Mouse (Mus musculus) liver, embryonic 14.5 days (tissue): Measurements from ENCODE around the gene Ppfibp2. TPM values are rescaled to one million over a fixed set of nuclear protein-coding genes. Genes with fewer than 3 reads are reported as not detected.

Source experiments
- ATAC-seq: fragments of 200-750 bp; cut with Nextera tagmentation; 2 replicates; pipeline ENCODE4 v1.8.0; 2017; ENCODE audit warnings: moderate number of reproducible peaks, mild to moderate bottlenecking, moderate library complexity; ENCODE audit not compliant: insufficient read depth
- DNase-seq, 3 experiments: peaks; one replicate each; pipeline ENCODE4 v3.0.0-alpha.2; 2012 to 2013; ENCODE audit warnings: low read depth in 3 of 3, low spot score in 3 of 3
- H3K27ac ChIP-seq: fragments of 300-500 bp; sonication (generic); 2 replicates; pipeline ENCODE4 v1.5.1; 2014; ENCODE audit warnings: moderate library complexity, mild to moderate bottlenecking, control low read depth, inconsistent platforms
- H3K27me3 ChIP-seq: fragments of 300-500 bp; sonication (generic); 2 replicates; pipeline ENCODE4 v1.6.1; 2014; ENCODE audit warnings: mild to moderate bottlenecking, low read length, moderate library complexity; ENCODE audit not compliant: control insufficient read depth, insufficient read depth
- H3K36me3 ChIP-seq: fragments of 300-500 bp; sonication (generic); replicated peaks from 2 replicates; pipeline ENCODE4 v1.6.1; 2014; ENCODE audit warnings: low read depth; ENCODE audit not compliant: control insufficient read depth, insufficient read depth
- H3K4me1 ChIP-seq, 2 experiments: fragments of 200-500 bp in 1 of 2; fragments of 300-500 bp in 1 of 2; sonication (generic) in 1 of 2; replicated peaks; 2 replicates each; pipeline ENCODE4 v1.6.1; 2012 to 2014; ENCODE audit warnings: antibody characterized with exemption in 1 of 2, inconsistent platforms in 1 of 2, low read length in 1 of 2; ENCODE audit not compliant: control insufficient read depth in 2 of 2, insufficient read depth in 2 of 2
- H3K4me2 ChIP-seq: fragments of 300-500 bp; sonication (generic); 2 replicates; pipeline ENCODE4 v1.6.1; 2014; ENCODE audit warnings: low read depth, mild to moderate bottlenecking, control low read depth, moderate library complexity
- H3K4me3 ChIP-seq, 2 experiments: fragments of 200-500 bp in 1 of 2; fragments of 300-500 bp in 1 of 2; sonication (generic) in 1 of 2; 2 replicates each; pipeline ENCODE4 v1.5.1; 2012 to 2014; ENCODE audit warnings: low read depth in 2 of 2, low read length in 2 of 2, mild to moderate bottlenecking in 2 of 2, control low read depth in 1 of 2, inconsistent platforms in 1 of 2, moderate library complexity in 1 of 2; ENCODE audit not compliant: insufficient read depth in 1 of 2
- H3K9ac ChIP-seq: fragments of 300-500 bp; sonication (generic); replicated peaks from 2 replicates; pipeline ENCODE4 v1.6.1; 2014; ENCODE audit warnings: mild to moderate bottlenecking, control low read depth, moderate library complexity
- H3K9me3 ChIP-seq: fragments of 300-500 bp; sonication (generic); 2 replicates; pipeline ENCODE4 v1.6.1; 2016; ENCODE audit warnings: low read length, mixed read lengths; ENCODE audit not compliant: control insufficient read depth
- CTCF ChIP-seq: IDR thresholded peaks from 2 replicates; pipeline ENCODE4 v1.5.1; 2016; ENCODE audit warnings: antibody characterized with exemption, low read depth, control low read depth
- EP300 ChIP-seq: IDR thresholded peaks from 2 replicates; pipeline ENCODE4 v1.6.1; 2016; ENCODE audit warnings: antibody characterized with exemption, low read depth
- WGBS: fragments of 180-500 bp; shearing (Covaris S2); extraction: QIAGEN DNeasy Blood & Tissue Kit; methylation state at CpG from one replicate; pipeline ENCODE4 v1.1.7; 2014; ENCODE audit not compliant: insufficient replicate concordance; 5-methylcytosine and 5-hydroxymethylcytosine counted together
- polyA plus RNA-seq, 2 experiments: library from polyadenylated mRNA; depleted of rRNA in 1 of 2; stranded (reverse) in 1 of 2; unstranded in 1 of 2; fragments of >200 nt; fragmentation: Nextera tagmentation in 1 of 2; extraction: Ambion mirVana in 1 of 2; gene quantifications; 2 replicates each; pipeline versions ENCODE4 v1.2.1 to v1.2.3; 2012 to 2014

Gene Ppfibp2
- polyA plus RNA-seq, 2 experiments = 2.5 to 3.1 TPM

- H3K4me3 ChIP-seq = no peak overlapping the region
- DNase-seq (no peak), ATAC-seq (no peak)
- no peaks in the 10 kb centered on the region for H3K9me3 ChIP-seq
- H3K9ac ChIP-seq = no peak overlapping the region
- no peak overlapping the region for H3K27ac ChIP-seq
- H3K4me1 ChIP-seq = no peaks in the 10 kb centered on the region
- H3K27me3 ChIP-seq = no peaks in the 10 kb centered on the region
- no peak overlapping the region for H3K4me2 ChIP-seq
- TF ChIP-seq EP300 (no peak), CTCF (no peak)
- WGBS = 62% methylated on average over 10 of the region's 10 CpGs
- no peaks in the 10 kb centered on the region for H3K36me3 ChIP-seq
Measured at GRCm38 (mm10) chr7:107730587-107730986, 135.6 kb downstream of the Ppfibp2 start.

- 55% methylated on average over 2 of the region's 2 CpGs for WGBS
- TF ChIP-seq CTCF (no peak), EP300 (no peak)
Measured at GRCm38 (mm10) chr7:107733162-107733561, 138.2 kb downstream of the Ppfibp2 start.

GRCm38 (mm10) chr7:107738726-107739125 is 143.7 kb downstream of the Ppfibp2 start:
- H3K27ac ChIP-seq = no peak overlapping the region
- no peak overlapping the region for H3K4me3 ChIP-seq
- DNase-seq (no peak), ATAC-seq (no peak)
- H3K9ac ChIP-seq = no peak overlapping the region
- TF ChIP-seq EP300 (no peak), CTCF (no peak)
- no peaks in the 10 kb centered on the region for H3K27me3 ChIP-seq
- 27% methylated on average over 2 of the region's 2 CpGs for WGBS
- no peaks in the 10 kb centered on the region for H3K36me3 ChIP-seq
- H3K4me2 ChIP-seq = no peak overlapping the region
- H3K9me3 ChIP-seq = no peaks in the 10 kb centered on the region
- H3K4me1 ChIP-seq = no peaks in the 10 kb centered on the region

More at GRCm38 (mm10) chr7:107733162-107733561, 138.2 kb downstream of the Ppfibp2 start:
- H3K4me1 ChIP-seq = no peaks in the 10 kb centered on the region
- H3K27ac ChIP-seq = no peak overlapping the region
- DNase-seq (no peak), ATAC-seq (no peak)
- H3K9me3 ChIP-seq = no peaks in the 10 kb centered on the region
- H3K27me3 ChIP-seq = no peaks in the 10 kb centered on the region
- H3K9ac ChIP-seq = no peak overlapping the region
- no peak overlapping the region for H3K4me3 ChIP-seq
- H3K36me3 ChIP-seq = no peaks in the 10 kb centered on the region
- H3K4me2 ChIP-seq = no peak overlapping the region

- TF ChIP-seq CTCF = no peak
- Histone ChIP-seq H3K4me3 (no peak overlapping the region), H3K4me1 (no peaks in the 10 kb centered on the region), H3K27me3 (no peaks in the 10 kb centered on the region), H3K4me2 (no peak overlapping the region), H3K9ac (no peak overlapping the region), H3K36me3 (no peaks in the 10 kb centered on the region), H3K27ac (no peak overlapping the region), H3K9me3 (no peaks in the 10 kb centered on the region)
- DNase-seq = no peak
- no peak for ATAC-seq
- 61% methylated on average over 10 of the region's 10 CpGs for WGBS
Measured at GRCm38 (mm10) chr7:107742963-107743465, 148.0 kb downstream of the Ppfibp2 start.

- 76% methylated on average over 4 of the region's 4 CpGs for WGBS
- Histone ChIP-seq H3K4me2 (no peak overlapping the region), H3K9me3 (no peaks in the 10 kb centered on the region), H3K9ac (no peak overlapping the region), H3K4me3 (no peak overlapping the region), H3K27ac (no peak overlapping the region), H3K27me3 (no peaks in the 10 kb centered on the region), H3K4me1 (no peaks in the 10 kb centered on the region), H3K36me3 (no peaks in the 10 kb centered on the region)
- DNase-seq (no peak), ATAC-seq (no peak)
- TF ChIP-seq CTCF (no peak), EP300 (no peak)
Measured at GRCm38 (mm10) chr7:107744454-107744853, 149.4 kb downstream of the Ppfibp2 start.
